In the genomic region with DNA sequence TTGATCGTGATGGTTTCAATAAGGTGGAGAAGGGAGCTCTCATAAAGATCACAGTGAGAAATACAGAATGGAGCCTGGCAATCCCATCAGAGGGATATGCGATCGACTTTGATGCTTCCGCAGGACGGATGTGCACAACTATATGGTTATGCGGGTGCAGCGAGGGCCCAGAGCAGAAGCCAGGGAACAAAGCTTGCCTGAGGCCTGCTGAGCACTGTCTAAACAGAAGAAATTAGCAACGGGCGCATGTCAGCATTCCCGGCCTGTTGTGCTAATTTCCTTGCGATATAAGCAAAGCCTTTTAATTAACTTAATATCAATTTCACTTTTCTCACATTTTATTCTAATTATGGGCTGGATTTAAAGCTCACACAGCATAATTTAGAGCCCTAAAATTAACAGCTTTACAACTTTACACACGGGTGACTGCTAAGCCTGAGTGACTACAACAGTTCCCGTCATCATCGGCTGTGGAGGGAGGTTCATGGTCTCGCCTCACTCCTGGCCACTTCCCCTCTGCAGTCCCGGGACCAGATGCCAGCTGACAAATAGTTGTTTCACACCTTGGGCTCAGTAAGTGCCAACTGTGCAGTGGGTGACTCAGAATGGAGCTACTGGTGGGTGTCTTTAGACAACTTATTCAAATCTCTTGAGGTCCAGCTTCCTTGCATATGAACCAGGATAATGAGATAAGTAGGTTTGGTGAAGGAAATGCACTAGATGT, we compare ENCODE assay signal across 22 mouse cellular contexts. TPM values are rescaled to one million over a fixed set of nuclear protein-coding genes. Genes with fewer than 3 reads are reported as not detected.
A peak's percentile ranks its signal among the peaks of the same experiment; 100 is the strongest.
DNase-seq lines count a peak whose midpoint lies in the region; ATAC-seq lines count a peak whose summit lies in the region.
"Had no signal": no experiment of that assay in that cellular context is flagged by ENCODE, and none has a peak within 500 bp of the region (broad histone marks: within the 10 kb centered on the region; RNA-seq: fewer than 3 reads in every experiment).

No protein-coding gene starts in this region.

- DNase-seq in forebrain, embryonic 10.5 days (ENCODE audit: extremely low spot score, low spot score) = no peak
- no peak for DNase-seq in kidney, postnatal 25 days
- DNase-seq in retina, postnatal 1 day = peak; percentile 7
- DNase-seq in retina, embryonic 14.5 days (ENCODE audit: low spot score) = no peak
- DNase-seq in left cerebral cortex, postnatal 36 days (ENCODE audit: low spot score in 2 of 2) = peak; percentile 37 to 48
- DNase-seq in adrenal gland, adult (ENCODE audit: inconsistent age in 2 of 2, low spot score in 1 of 2) = no peak
- DNase-seq: cerebellum, adult 9-11 months; gastrocnemius, postnatal 36 days; kidney, adult 18-20 months; lung, embryonic 14.5 days; lung, postnatal 36 days had no signal

- ATAC-seq in forebrain, embryonic 15.5 days (replicated peaks) = peak; percentile 61; the same call in 1 of the 2 replicates
- ATAC-seq in kidney, embryonic 15.5 days (replicated peaks; ENCODE audit: low FRiP score) = 0 out of 2 replicates have a peak, but pooled peaks have one; percentile 62
- ATAC-seq: liver, embryonic 12.5 days; midbrain, embryonic 15.5 days had no signal

- no peak overlapping the region for H3K9ac ChIP-seq in forebrain, embryonic 15.5 days (replicated peaks)
- no peak overlapping the region for H3K9ac ChIP-seq in kidney, embryonic 15.5 days
- H3K9ac ChIP-seq: hindbrain, embryonic 12.5 days; limb, embryonic 12.5 days; liver, embryonic 12.5 days; lung, embryonic 14.5 days; midbrain, embryonic 15.5 days had no signal

- H3K4me2 ChIP-seq in forebrain, embryonic 15.5 days (replicated peaks) = no peak overlapping the region
- no peak overlapping the region for H3K4me2 ChIP-seq in kidney, embryonic 15.5 days
- H3K4me2 ChIP-seq: hindbrain, embryonic 12.5 days; limb, embryonic 12.5 days; liver, embryonic 12.5 days; lung, embryonic 14.5 days; midbrain, embryonic 15.5 days had no signal

- intact Hi-C loops in left cerebral cortex, postnatal 36 days (cut with DNase I) = no loop called here

- H3K27me3 ChIP-seq in forebrain, embryonic 15.5 days = no peaks in the 10 kb centered on the region
- H3K27me3 ChIP-seq in forebrain, embryonic 10.5 days (ENCODE audit: poor library complexity, severe bottlenecking) = no peaks in the 10 kb centered on the region
- no peaks in the 10 kb centered on the region for H3K27me3 ChIP-seq in kidney, embryonic 15.5 days
- H3K27me3 ChIP-seq: hindbrain, embryonic 12.5 days; limb, embryonic 12.5 days; liver, embryonic 12.5 days; midbrain, embryonic 15.5 days had no signal

- no peak overlapping the region for H3K4me3 ChIP-seq in forebrain, embryonic 15.5 days
- H3K4me3 ChIP-seq in forebrain, embryonic 10.5 days = no peak overlapping the region
- no peak overlapping the region for H3K4me3 ChIP-seq in kidney, embryonic 15.5 days (replicated peaks)
- H3K4me3 ChIP-seq: heart, embryonic 10.5 days; hindbrain, embryonic 12.5 days; limb, embryonic 12.5 days; liver, embryonic 12.5 days; midbrain, embryonic 15.5 days; myocyte had no signal

- H3K27ac ChIP-seq in forebrain, embryonic 15.5 days (replicated peaks) = 0 out of 2 replicates have a peak overlapping the region, but pooled peaks have one; percentile 22
- no peak overlapping the region for H3K27ac ChIP-seq in forebrain, embryonic 10.5 days
- H3K27ac ChIP-seq in kidney, embryonic 15.5 days = no peak overlapping the region
- H3K27ac ChIP-seq: heart, embryonic 10.5 days; hindbrain, embryonic 12.5 days; limb, embryonic 12.5 days; liver, embryonic 12.5 days; midbrain, embryonic 15.5 days had no signal

- no peaks in the 10 kb centered on the region for H3K9me3 ChIP-seq in forebrain, embryonic 15.5 days
- H3K9me3 ChIP-seq in forebrain, embryonic 10.5 days = no peaks in the 10 kb centered on the region
- H3K9me3 ChIP-seq in kidney, embryonic 15.5 days (replicated peaks) = no peaks in the 10 kb centered on the region
- H3K9me3 ChIP-seq: heart, embryonic 10.5 days; hindbrain, embryonic 12.5 days; limb, embryonic 12.5 days; liver, embryonic 12.5 days; midbrain, embryonic 15.5 days had no signal

- H3K4me1 ChIP-seq in forebrain, embryonic 15.5 days = peaks cover 4% of the 10 kb centered on the region
- H3K4me1 ChIP-seq in forebrain, embryonic 10.5 days = no peaks in the 10 kb centered on the region
- no peaks in the 10 kb centered on the region for H3K4me1 ChIP-seq in kidney, embryonic 15.5 days
- H3K4me1 ChIP-seq: heart, embryonic 10.5 days; limb, embryonic 12.5 days; liver, embryonic 12.5 days; midbrain, embryonic 15.5 days had no signal

- no peaks in the 10 kb centered on the region for H3K36me3 ChIP-seq in forebrain, embryonic 15.5 days
- no peaks in the 10 kb centered on the region for H3K36me3 ChIP-seq in forebrain, embryonic 10.5 days (replicated peaks)
- H3K36me3 ChIP-seq in kidney, embryonic 15.5 days = no peaks in the 10 kb centered on the region
- H3K36me3 ChIP-seq: G1E; heart, embryonic 10.5 days; hindbrain, embryonic 12.5 days; limb, embryonic 12.5 days; liver, embryonic 12.5 days; midbrain, embryonic 15.5 days had no signal

- WGBS in forebrain, embryonic 15.5 days = 58% methylated on average over 16 of the region's 16 CpGs
- WGBS in forebrain, embryonic 10.5 days = 91% methylated on average over 16 of the region's 16 CpGs
- WGBS in kidney, embryonic 15.5 days = 55% methylated on average over 16 of the region's 16 CpGs

RNA-seq across cellular contexts. Expression of gene Galnt17, which starts 14.4 kb away (rescaled TPM):
- 10.0 and 10.9 TPM in 2 replicates for polyA plus RNA-seq in forebrain, embryonic 15.5 days (2015; fragmentation: Nextera tagmentation; extraction: Ambion mirVana)
- 0.85 and 0.98 TPM in 2 replicates for polyA plus RNA-seq in forebrain, embryonic 10.5 days (2016; fragmentation: Nextera tagmentation; extraction: Ambion mirVana)
- polyA plus RNA-seq in kidney, embryonic 15.5 days (2015; fragmentation: Nextera tagmentation; extraction: Ambion mirVana) = 1.8 and 2.7 TPM in 2 replicates
- 10 to 100 TPM; 35.9 to 38.5 TPM for total RNA-seq in left cerebral cortex, postnatal 36 days (2021)
- total RNA-seq: megakaryocyte-erythroid progenitor cell, adult 5-6 weeks; neutrophil, adult 5-6 weeks had no signal
- polyA plus RNA-seq: G1E had no signal

Comparison
In these comparisons a context has a peak if more than half of its experiments do, and no peak if none do; other contexts are left out.
1. DNase-seq: peak in retina, postnatal 1 day (single experiment) and left cerebral cortex, postnatal 36 days (2 of 2); none in forebrain, embryonic 10.5 days (single experiment), kidney, postnatal 25 days (0 of 2), retina, embryonic 14.5 days (single experiment) and adrenal gland, adult (0 of 2).